Mouse (Mus musculus): ENCODE measurements around the gene Bcr. TPM values are rescaled to one million over a fixed set of nuclear protein-coding genes. Genes with fewer than 3 reads are reported as not detected.

Gene Bcr
- polyA plus RNA-seq, 1 experiment from 2014 or later: 1.3 TPM

Other genes starting within 250 kb of the Bcr start
- 3.8 and 3.9 TPM in 2 replicates for gene Gnaz, start 93.4 kb upstream of the Bcr start, polyA plus RNA-seq (2015; fragmentation: Nextera tagmentation; extraction: Ambion mirVana)
- gene Rsph14, start 28.0 kb upstream of the Bcr start, polyA plus RNA-seq (2015; fragmentation: Nextera tagmentation; extraction: Ambion mirVana): not detected in 2 replicates
- 1.7 and 2.1 TPM in 2 replicates for gene Rab36, start 23.5 kb upstream of the Bcr start, polyA plus RNA-seq (2015; fragmentation: Nextera tagmentation; extraction: Ambion mirVana)
- gene Specc1l, start 151.5 kb downstream of the Bcr start, polyA plus RNA-seq (2015; fragmentation: Nextera tagmentation; extraction: Ambion mirVana): 5.0 and 6.6 TPM in 2 replicates

All from liver, embryonic 15.5 days (tissue).